Mouse (Mus musculus) 416B (cell line): ENCODE measurements around the gene Trex2.

Experiments
- DNase-seq: peaks from one replicate; pipeline ENCODE4 v3.0.0; 2011; ENCODE audit warnings: low read depth

The Trex2 gene

DNA sequence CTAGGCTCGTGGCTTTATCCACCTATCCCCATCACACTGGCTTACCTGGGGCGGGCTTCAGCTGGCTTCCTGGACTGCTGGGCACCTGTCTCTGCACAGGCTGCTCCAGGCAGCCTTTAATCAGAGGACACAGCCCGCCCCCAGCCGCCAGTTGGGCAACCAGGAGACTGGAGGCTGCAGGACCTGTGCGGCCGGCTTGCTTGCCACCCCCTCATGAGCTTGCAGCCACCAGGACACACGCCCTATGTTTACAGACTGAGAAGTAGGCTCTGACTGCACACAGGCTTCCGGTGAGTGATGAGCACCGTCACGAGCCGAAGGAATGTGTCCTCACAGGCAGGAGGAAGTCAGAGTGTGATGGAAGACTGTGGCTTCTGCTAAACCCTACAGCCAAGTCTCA, at the start of gene Trex2:
TSS of gene Trex2 (minus strand) at position 93 of the 400 bp plus-strand sequence.
- DNase-seq, result no peak

DNA sequence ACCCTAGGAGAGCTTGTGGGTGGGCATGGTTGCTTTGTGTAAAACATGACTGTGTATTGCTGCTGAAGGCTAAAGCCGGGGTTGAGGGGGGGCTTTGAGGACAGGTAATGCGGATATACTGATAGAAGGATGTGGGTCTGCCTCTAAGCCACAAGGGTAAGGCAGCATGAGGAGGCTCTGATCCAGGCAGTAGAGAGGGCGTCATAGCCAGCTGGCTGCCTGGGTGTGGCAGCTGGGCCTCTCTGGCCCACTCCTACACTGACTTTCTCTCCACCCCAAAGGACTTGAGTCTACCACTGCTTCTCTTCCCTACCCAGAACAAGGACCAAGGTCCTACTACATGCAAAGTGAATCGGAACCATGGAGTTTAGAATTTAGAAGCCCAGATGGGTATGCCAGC, 49.7 kb upstream of the Trex2 start:
- no peak for DNase-seq

DNA sequence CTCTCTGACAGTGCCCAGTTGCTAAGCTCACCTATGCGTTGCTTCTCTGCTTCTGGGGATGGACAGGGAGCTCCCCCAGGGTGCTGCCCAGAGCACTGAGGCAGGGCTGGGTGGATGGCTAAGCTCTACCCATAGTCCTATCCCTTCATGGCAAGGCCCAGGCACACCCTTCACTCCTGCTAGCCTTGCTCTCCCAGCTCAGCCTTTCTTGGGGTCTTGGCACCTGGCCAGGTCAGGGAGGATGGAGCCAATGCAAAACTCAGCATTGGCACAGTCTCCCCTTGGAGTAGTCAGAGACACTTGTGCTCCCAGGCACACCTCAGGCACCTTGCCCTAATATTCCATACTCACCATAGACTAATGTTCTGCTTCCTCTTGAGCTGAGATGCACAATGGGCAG, 48.9 kb upstream of the Trex2 start:
- DNase-seq, result no peak

DNA sequence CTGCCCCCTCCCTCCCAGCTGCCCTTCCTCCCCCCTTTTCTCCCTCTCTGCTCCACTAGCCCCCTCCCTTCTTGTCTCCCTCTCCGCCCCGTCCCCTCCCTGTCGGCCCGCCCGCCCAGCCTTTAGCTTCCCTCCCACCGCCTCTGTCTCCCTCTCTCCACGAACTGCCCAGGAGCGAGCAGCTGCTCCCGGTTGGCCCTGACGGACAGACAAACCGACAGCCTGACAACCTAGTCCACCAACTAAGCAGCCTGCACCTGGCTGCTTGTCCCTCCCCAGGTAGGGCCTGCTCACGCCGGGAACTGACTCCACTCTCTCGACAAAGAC, 48.3 kb upstream of the Trex2 start, which contains the start of gene Bgn:
TSS of gene Bgn (plus strand) at position 119 of the 327 bp plus-strand sequence.
- DNase-seq, result no peak

DNA sequence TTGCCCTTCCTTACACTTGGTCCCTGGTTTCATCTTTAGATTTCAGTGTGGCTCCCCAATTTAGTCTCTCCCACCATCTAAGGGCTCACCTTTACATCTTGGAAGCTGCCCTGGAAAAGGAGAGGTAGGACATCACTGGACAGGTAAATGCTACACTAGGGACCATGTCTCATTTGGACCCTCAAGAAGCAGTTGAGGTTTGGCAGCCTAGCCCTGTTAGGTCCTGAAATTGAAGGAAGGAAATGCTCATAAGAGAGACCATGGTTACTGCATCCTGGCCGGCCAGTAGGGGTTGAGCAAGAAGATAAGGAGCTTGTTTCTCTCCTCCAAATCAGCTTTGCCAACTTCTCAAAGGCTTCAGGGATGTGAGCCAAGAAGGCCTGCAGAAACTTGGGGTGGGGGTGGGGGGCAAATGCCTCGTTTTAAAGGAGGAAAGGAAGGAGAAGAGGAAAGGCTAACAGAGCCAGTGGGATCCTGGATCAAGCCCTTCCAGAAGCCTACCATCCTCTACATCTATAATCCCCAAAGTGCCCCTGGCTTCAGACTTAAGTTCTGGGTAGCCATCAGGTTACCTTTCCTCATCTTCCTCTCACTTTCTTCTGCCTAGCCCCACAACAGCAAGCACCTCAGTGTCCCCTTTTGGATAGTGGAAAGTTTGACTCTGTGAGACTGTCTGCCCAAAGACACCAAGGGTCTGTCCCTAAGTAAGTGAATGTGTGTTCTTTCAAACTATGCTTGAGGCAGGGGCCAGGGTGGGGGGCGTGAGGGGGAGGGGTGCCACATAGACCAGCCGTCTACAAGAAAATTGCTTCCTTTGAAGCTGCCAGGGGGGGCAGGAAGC, 47.7 kb upstream of the Trex2 start:
- DNase-seq, result no peak

DNA sequence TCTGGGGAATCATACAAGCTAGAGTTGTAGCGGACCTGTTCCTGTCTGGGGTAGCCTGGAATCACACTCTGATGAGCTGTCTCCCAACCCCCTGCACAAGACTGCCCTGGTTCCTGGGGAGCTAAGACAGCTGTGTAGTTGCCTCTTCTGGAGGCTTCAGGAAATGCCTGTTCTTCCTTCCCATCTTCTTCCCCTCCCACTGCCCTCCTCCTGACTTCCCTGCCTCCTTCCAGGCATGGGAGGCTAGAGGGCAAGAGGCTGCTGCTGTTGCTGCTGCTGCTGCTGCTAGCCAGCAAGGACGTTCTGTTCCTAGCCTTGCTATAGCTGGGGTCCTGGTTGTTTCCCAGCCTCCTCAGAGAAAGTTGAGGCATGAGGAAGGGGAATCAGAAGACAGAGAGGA, 45.2 kb upstream of the Trex2 start:
- no peak for DNase-seq

DNA sequence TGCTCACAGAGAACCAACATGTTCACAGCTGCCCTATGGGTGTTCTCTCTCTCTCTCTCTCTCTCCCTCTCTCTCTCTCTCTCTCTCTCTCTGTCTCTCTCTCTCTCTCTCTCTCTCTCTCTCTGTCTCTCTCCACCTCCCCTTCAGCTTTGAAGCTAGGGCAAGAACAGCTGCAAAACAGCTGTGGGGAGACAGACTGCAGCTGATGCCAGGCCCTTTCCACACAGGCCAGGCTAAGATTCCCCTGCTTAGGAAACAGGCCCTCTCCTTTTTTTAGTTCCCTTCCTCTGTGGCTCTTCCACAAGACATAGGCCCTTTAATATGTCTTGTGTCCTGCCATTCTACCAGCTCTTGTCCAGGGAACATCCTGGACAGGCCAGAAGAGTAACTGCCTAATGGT, 44.5 kb upstream of the Trex2 start:
- no peak for DNase-seq

DNA sequence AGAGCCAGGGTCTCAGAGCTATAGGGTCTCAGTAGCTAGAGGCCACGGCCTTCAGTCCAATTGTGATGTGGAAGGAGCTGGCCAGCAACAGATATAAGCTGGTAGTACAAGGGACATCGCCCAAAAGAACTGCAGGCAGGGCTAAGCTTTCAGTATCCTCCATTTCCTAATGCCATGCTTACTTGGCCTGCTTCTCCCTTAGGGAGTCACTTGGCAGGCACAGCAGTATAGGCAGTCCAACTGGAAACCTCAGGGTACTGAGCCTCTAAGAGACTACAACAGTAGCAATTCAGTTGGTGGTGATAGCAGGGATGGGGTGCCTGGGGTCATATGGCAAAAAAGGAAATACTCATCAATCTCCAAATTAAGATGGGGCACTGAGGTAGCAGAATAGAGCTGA, 42.4 kb upstream of the Trex2 start:
- DNase-seq, result no peak

DNA sequence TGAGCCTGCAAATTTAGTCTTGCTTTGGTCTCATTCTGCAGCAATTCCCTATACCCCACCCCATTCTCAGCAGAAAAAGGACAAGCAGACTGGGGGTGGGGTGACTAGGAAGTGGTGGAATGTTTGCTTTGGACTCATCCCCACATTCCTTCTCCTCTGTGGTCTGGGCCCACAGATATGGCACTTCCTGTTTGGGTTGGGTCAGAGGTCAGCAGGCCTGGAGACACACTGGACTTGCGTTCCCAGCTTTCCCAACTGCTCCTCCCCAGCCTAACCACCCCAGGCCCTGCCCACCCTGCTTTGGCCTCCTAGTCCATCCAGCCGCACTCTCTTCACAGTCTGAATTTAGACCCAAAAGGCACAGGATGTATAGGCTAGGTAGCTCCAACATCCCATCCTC, 41.5 kb upstream of the Trex2 start:
- DNase-seq, result no peak

DNA sequence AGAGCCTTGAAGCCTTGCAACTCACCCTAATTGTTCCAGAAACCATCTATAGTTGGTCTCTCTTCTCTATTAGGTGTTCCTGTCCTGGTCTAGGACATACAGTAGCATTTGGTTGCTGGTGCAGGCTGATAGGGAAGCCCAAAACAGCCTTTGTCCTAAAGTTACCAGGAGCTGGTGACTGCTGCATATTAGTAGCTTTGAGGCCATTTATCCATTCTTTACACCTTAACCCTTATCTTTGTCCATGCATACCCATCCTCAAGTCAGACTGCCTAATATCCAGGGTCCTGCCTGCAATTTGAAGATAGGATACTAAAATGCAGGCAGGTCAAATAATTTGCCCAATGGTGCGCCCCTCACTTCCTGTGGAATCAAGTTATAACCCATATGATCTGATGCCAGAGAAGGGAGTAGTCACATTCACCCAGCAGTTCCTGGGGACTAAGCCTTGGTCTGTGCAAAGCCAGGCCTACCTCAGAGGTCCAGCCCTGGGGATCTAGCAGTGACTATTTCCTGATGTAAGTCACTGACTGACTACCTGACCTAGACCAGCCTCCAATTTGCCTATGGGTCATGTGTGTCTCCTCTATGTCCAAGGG, 40.6 kb upstream of the Trex2 start:
- DNase-seq, result no peak

DNA sequence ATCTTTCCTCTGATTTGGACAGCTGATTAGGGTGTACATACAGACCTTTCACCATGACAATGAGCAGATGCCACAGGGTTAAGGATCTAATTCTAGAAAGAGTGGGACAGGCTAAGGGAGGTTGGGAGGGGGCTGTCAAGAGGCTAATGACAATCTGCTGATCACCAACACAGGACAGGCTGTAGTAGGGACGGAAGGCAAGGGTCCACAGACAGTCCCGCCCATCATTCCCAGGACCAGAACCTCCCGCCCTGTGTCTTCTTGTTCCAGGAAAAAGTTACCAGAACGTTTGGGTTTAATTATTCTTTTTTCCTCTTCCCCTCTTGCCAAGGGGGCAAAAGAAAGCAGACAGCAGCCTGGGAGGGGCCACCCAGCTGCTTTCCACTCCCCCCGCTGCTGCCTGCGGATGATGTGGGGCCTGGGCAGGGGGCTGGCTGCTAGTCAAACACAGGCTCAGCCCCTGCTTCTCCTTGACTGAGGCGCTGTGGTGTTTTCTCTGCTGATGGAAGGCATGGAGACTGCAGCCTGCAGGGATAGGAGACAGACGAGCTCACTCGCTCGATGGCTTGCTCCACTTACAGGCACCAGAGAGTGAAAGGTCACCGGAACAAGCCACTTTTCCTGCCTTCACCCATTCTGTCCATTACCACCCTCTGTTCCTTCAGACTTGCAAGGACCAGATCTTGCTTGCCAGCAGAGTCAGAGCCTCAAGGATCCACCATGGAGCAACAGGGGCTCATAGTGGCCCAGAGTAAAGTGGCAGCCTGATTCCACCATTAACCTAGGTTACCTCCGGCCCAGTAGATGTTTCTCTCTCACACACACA, 39.4 kb upstream of the Trex2 start:
- DNase-seq, result no peak

DNA sequence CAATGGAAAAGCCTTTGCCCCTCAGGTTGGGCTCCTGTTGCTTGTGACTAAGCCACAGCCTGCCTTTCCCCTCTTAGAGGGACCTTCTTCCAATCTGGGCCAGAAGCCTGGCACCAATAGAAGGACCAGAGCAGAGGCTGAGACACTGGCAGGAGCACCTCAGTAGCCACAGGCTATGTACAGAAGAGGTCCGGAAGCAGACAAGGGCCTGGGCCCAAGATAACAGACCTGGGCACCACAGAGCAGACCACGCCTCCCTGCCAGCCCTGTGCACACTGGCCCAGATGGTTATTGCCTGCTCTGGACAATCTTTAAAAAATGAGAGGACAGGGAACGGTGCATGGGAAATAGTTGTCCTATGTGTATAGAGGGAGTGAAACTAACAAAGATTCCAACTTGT, 36.6 kb upstream of the Trex2 start:
- peak; percentile 76 for DNase-seq

DNA sequence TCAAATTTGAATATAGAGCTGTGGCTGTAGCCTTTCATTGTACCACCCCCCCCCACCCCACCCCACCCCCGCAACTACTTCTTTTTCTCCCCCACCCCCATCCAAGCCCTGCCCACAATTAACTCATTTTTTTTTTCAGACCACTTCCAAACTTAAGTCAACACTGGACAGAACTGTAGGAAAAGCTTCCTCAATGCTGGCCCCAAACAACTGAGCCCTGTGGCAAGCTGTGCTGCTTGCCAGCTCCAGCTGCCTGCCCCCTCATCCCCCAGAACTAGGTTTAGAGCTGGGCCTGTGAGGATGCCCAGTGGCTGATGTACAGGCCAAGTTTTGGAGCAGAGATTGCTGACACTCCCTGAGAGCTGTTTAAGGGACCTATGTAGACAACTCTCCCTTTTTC, 33.6 kb upstream of the Trex2 start:
- DNase-seq, result no peak

DNA sequence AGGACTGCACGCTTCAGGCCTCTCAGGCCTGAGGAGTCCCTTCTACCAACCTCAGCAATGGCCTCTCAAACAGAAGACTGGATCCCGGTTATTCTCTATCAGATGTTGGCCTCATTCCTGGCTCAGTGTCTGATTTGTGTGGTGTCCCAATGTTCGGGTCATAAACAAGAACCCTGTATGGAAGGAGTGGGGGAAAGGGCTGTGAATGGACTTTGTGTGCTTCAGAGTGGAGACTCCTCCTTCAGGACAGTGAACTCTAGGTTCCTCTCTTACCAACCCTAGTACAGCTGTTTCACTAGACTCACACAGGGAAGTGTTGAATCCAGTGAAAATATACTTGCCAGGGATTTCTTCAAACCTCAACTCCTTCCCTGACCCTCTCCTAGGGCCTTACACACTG, 33.2 kb upstream of the Trex2 start:
- DNase-seq, result no peak

DNA sequence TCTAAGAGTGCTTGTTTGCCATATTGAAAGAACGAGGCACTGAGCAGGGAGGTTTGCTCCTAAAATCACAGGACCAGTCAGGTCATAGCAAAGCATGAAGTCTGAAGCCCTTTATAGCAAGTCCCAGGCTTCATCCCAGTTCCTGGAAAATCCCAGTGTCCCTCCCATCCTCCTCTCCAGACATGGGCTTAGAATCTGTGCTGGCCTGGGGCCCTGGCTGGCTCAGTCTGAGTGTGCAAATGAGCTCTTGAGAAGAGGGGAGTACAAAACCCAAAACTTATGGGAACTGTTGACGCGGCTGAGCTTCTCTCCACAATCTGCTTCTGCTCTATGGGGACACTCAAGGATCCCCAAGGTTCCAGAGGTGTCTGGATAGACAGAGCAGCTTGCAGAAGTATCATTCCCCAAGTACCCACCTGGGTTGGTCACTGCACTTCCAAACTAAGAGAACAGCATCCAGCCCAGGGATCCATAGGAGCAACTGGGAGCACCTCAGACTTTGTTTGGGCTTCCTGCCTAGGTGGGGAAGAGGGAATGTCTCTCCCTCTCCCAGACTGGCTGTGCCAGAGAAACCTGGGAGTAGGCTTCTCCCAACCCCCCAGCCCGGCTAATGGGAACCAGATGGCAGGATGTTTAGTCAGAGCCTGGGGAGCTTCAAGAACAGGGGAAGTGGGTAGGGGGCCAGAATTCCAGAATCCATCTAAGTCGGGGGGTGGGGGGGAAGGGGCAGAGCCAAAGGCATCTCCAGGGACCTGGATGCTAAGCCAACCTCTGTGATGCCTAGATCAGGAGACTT, 32.5 kb upstream of the Trex2 start:
- no peak for DNase-seq

DNA sequence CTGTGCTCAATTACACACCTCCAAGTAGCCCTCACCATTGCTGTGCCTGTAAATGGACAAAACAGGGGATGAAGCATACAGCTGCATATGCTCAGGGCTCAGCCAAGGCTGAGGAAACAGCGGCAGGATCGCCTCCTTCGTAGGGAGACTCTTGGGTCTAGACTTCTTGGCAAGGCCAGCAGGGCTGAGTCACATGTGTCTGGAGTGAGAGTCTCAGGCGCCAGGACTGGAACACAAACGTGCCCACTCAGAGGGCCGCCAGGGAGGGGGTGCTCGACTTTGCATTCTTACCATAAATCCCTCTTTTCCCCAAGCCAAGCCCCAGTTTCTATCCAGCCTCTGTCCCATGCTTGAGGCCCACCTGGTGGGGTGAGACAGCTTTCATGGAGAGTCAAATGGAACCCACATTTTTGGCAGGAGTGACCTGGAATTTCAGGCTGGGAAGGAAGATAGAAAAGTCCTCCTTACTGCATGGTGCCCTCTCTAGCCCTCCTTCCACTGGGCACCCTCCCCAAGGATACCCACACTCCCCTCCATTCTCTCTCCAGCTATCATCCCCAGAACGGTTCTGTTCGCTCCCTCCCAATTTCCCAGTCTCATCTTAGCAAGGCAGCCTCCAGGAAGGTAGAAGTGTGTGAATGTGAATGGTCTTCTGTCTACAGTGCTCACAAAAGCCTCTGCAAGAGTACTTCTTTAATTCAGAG, 30.5 kb upstream of the Trex2 start:
- no peak for DNase-seq

DNA sequence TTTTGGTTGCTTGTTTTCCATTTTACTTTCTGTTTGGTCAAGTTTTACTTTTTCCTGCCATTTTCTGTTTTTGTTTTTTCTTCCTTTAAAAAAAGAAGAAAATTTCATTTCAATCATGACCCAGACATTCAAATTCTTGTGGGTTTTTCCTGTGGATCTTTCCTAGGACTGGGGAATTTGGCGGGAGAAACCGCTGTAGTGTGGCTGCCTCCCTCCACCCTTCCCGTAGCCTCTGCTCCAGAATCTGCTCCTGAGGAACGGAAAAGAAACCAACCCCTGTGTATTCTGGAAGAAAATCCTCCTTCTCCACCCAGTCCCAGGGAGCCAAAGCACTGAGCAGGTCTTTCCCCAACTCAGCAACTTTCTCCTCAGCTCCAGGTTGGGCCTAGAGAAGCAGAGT, 25.6 kb upstream of the Trex2 start:
- DNase-seq, result no peak

DNA sequence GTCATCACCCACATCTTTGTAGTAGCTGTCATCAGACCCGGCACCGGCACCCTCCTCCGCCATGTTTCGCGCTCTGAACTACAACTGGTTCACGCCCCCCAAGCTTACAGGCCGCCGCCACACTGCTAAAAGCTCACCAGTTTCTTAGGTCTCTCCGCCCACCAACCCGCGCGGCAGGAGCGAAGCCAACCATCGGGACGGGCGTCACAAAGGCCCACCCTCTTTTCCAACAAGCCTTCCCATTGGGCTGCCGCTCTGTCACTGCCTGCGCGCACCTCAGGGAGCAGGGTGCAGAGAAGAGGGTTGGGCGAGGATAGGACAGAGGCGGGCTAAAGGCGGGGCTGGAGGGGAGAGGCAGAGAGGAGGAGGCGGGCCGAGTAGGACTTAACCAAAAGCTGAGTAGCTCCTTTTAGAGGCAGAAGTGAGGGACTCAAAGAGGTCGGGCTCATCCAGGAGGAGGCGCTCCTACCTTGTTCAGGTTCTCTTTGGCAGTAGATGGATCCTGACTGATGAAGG, 23.8 kb upstream of the Trex2 start, which contains the start of gene Haus7:
TSS of gene Haus7 (minus strand) at position 168 of the 516 bp plus-strand sequence.
- peak; percentile 97 for DNase-seq

DNA sequence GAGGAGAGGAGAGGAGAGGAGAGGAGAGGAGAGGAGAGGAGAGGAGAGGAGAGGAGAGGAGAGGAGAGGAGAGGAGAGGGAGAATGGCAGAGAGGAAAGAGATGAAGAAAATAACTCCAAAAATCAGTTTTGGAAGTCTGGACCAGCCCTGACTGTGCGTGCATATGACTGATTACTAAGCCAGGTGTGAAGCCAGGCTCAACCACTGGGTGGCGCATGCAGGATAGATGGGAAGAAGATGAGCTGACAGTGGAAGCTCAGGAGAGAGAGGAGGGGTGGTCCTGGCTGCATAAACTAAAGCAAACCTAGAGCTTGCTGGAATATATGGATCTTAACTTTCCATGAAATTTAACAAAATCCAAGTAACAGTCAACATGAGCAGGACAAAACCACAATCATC, 16.8 kb upstream of the Trex2 start:
- peak; percentile 15 for DNase-seq

DNA sequence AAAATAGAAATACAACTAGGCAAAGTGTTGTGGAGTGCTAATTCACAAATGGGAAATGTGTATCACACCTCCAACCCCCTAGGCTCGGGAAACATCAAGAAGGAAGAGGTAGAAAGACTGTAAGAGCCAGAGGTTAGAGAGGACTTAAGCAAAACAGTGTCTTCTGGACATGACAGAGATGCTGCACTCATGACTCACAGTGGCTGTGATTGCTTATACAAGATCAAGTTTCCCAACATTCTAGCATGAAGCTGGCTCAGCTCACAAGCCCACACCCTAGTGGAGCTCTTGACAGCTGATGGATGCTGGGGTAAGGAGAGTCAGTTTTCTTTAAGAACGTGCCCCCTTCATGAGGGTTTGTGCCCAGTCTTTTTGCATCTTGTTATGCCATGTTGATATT, 6.3 kb upstream of the Trex2 start:
- DNase-seq, result no peak

DNA sequence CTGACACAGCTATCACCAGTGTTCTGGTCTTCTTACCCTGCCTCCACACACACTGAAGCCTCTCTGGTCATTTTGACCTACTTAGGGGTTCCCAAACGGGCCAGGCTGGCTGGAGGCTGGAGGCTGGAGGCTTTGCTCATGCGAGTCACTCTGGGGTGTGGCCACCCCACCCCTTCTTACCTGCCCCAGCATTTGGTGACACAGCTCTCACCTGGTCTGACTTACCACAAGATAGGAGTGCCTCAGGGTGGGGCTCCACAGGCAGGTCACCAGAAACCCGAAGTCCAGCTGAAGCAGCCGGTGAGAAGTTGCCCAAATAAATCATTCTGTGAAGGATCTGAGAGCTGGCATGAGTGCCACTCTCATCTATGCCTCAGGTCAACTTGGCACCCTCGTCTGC, 2.3 kb downstream of the Trex2 start:
- DNase-seq, result no peak
